Mouse (Mus musculus) left cerebral cortex, postnatal 4 days (tissue): ENCODE data around the gene Tmprss9. TPM values are rescaled to one million over a fixed set of nuclear protein-coding genes. Genes with fewer than 3 reads are reported as not detected.

Source experiments
- microRNA-seq: library from miRNA; unstranded; fragments of <30 nt; microRNA quantifications from one replicate; pipeline ENCODE4 v1.2.0, GENCODE M21; 2022
- total RNA-seq, 2 experiments: library from RNA; stranded (reverse); gene quantifications; 2 replicates each; pipeline ENCODE4 v1.2.3; 2021

Tmprss9 gene
- total RNA-seq, 2 experiments from 2014 or later, result 0.12 to 0.42 TPM

Small RNA genes lying within 50 kb of the gene (microRNA-seq; reads per million reads assigned to microRNA genes)
- gene Mir1982, result 11.1 reads per million, percentile 27 among the genes with 10 or more reads in this experiment

Other genes starting within 250 kb of the Tmprss9 start
- 100 to 1,000 TPM; 130 to 138 TPM for gene Csnk1g2, start 249.0 kb upstream of the Tmprss9 start, total RNA-seq
- gene Btbd2, start 214.8 kb upstream of the Tmprss9 start, total RNA-seq, result 10 to 100 TPM; 80.9 to 83.2 TPM
- 10 to 100 TPM; 61.6 to 67.1 TPM for gene Mknk2, start 193.7 kb upstream of the Tmprss9 start, total RNA-seq
- gene Mob3a, start 169.9 kb upstream of the Tmprss9 start, total RNA-seq, result 10 to 100 TPM; 52.0 to 52.1 TPM
- gene Izumo4, start 169.7 kb upstream of the Tmprss9 start, total RNA-seq, result 10 to 100 TPM; 46.3 to 53.6 TPM
- 100 to 1,000 TPM; 142 to 145 TPM for gene Ap3d1, start 129.6 kb upstream of the Tmprss9 start, total RNA-seq
- 10 to 100 TPM; 62.1 TPM for gene Dot1l, start 116.6 kb upstream of the Tmprss9 start, total RNA-seq
- gene Sf3a2, start 73.7 kb upstream of the Tmprss9 start, total RNA-seq, result 10 to 100 TPM; 58.0 to 58.2 TPM
- gene Plekhj1, start 73.2 kb upstream of the Tmprss9 start, total RNA-seq, result 10 to 100 TPM; 73.2 to 86.2 TPM
- 1 to 10 TPM; 1.9 to 2.2 TPM for gene Amh, start 66.6 kb upstream of the Tmprss9 start, total RNA-seq
- under 1 TPM; 0.54 to 0.64 TPM for gene Jsrp1, start 58.4 kb upstream of the Tmprss9 start, total RNA-seq
- gene Oaz1, start 45.2 kb upstream of the Tmprss9 start, total RNA-seq, result 100 to 1,000 TPM; 393 to 396 TPM
- 10 to 100 TPM; 21.4 to 24.6 TPM for gene Lingo3, start 27.8 kb upstream of the Tmprss9 start, total RNA-seq
- 10 to 100 TPM; 62.0 to 67.4 TPM for gene Lsm7, start 16.6 kb upstream of the Tmprss9 start, total RNA-seq
- gene Sppl2b, start 16.6 kb upstream of the Tmprss9 start, total RNA-seq, result 10 to 100 TPM; 77.4 to 86.2 TPM
- 100 to 1,000 TPM; 147 TPM for gene Timm13, start 29.1 kb downstream of the Tmprss9 start, total RNA-seq
- gene Lmnb2, start 46.4 kb downstream of the Tmprss9 start, total RNA-seq, result 10 to 100 TPM; 28.5 to 35.7 TPM
- gene Gadd45b, start 58.2 kb downstream of the Tmprss9 start, total RNA-seq, result 1 to 10 TPM; 5.3 to 6.2 TPM
- gene Gng7, start 143.1 kb downstream of the Tmprss9 start, total RNA-seq, result 100 to 1,000 TPM in 1 of 2 experiments, 10 to 100 TPM in 1; 96.7 to 106 TPM
- gene Diras1, start 153.8 kb downstream of the Tmprss9 start, total RNA-seq, result 100 to 1,000 TPM; 104 to 111 TPM
- gene Slc39a3, start 165.6 kb downstream of the Tmprss9 start, total RNA-seq, result 10 to 100 TPM; 57.8 to 59.8 TPM
- gene Sgta, start 188.3 kb downstream of the Tmprss9 start, total RNA-seq, result 100 to 1,000 TPM; 193 to 199 TPM
- 10 to 100 TPM; 53.6 to 56.5 TPM for gene Thop1, start 198.2 kb downstream of the Tmprss9 start, total RNA-seq
- under 1 TPM; 0.22 to 0.60 TPM for gene Creb3l3, start 227.0 kb downstream of the Tmprss9 start, total RNA-seq
- gene Map2k2, start 234.1 kb downstream of the Tmprss9 start, total RNA-seq, result 100 to 1,000 TPM; 153 to 167 TPM